8 mouse cellular contexts compared by ENCODE assay signal in genomic region chr1:163929636-163930457, GRCm38 (mm10). TPM values are rescaled to one million over a fixed set of nuclear protein-coding genes. Genes with fewer than 3 reads are reported as not detected.
A peak's percentile ranks its signal among the peaks of the same experiment; 100 is the strongest.
DNase-seq lines count a peak whose midpoint lies in the region; ATAC-seq and TF ChIP-seq lines count a peak whose summit lies in the region.

No protein-coding gene starts in this region.

- H3K27ac ChIP-seq in embryonic facial prominence, embryonic 14.5 days (replicated peaks; ENCODE audit: low read depth, low read length), result peak overlapping the region; percentile 81
- peak overlapping the region; percentile 95 for H3K27ac ChIP-seq in heart, adult 2 months
- peak overlapping the region; percentile 73 for H3K27ac ChIP-seq in limb, embryonic 13.5 days
- peak overlapping the region; percentile 89 for H3K27ac ChIP-seq in midbrain, embryonic 16.5 days (ENCODE audit: low read length)

- peak overlapping the region; percentile 98 for H3K4me3 ChIP-seq in embryonic facial prominence, embryonic 14.5 days (ENCODE audit: low read depth, low read length)
- peak overlapping the region; percentile 93 for H3K4me3 ChIP-seq in heart, adult 2 months
- H3K4me3 ChIP-seq in limb, embryonic 13.5 days, result peak overlapping the region; percentile 96
- peak overlapping the region; percentile 95 for H3K4me3 ChIP-seq in midbrain, embryonic 16.5 days (ENCODE audit: low read depth, low read length)

- H3K9me3 ChIP-seq in embryonic facial prominence, embryonic 14.5 days (ENCODE audit: control insufficient read depth, low read length), result no peaks in the 10 kb centered on the region
- no peaks in the 10 kb centered on the region for H3K9me3 ChIP-seq in limb, embryonic 13.5 days
- no peaks in the 10 kb centered on the region for H3K9me3 ChIP-seq in midbrain, embryonic 16.5 days (replicated peaks; ENCODE audit: control insufficient read depth, low read length, poor library complexity, severe bottlenecking)

- intact Hi-C loops in heart, adult 2 months (cut with DNase I), result loop anchor here (2.0 to 10.0 kb wide), 3 partner anchors 65 to 1383 kb away; partner anchors contain the start of genes BC055324, Kifap3, Mettl13 and Mettl18

- peak overlapping the region; percentile 85 for H3K4me2 ChIP-seq in embryonic facial prominence, embryonic 14.5 days (ENCODE audit: low read depth, low read length)
- peak overlapping the region; percentile 88 for H3K4me2 ChIP-seq in limb, embryonic 13.5 days (replicated peaks)
- peak overlapping the region; percentile 90 for H3K4me2 ChIP-seq in midbrain, embryonic 16.5 days (ENCODE audit: low read length)

- WGBS in embryonic facial prominence, embryonic 14.5 days, result under 1% methylated on average over 39 of the region's 77 CpGs
- under 1% methylated on average over 76 of the region's 77 CpGs for WGBS in heart, adult 2 months
- under 1% methylated on average over 64 of the region's 77 CpGs for WGBS in limb, embryonic 13.5 days
- under 1% methylated on average over 75 of the region's 77 CpGs for WGBS in midbrain, embryonic 16.5 days

- peak; percentile 93 for ATAC-seq in embryonic facial prominence, embryonic 14.5 days (ENCODE audit: low read depth)
- peak; percentile 91 for ATAC-seq in limb, embryonic 13.5 days (ENCODE audit: low FRiP score, low read depth)
- peak; percentile 98 for ATAC-seq in midbrain, embryonic 16.5 days

- TF ChIP-seq EP300 in heart, adult 2 months (IDR thresholded peaks at IDR 0.05; ENCODE audit: insufficient read depth, low read depth, low read length), result 0 out of 2 replicates have a peak, but pooled peaks have one; percentile 15

- TF ChIP-seq CTCF in heart, adult 2 months (IDR thresholded peaks at IDR 0.05), result no peak

- H3K36me3 ChIP-seq in embryonic facial prominence, embryonic 14.5 days (ENCODE audit: control insufficient read depth, insufficient read depth, low read length), result peaks cover 14% of the 10 kb centered on the region
- peaks cover 2% of the 10 kb centered on the region; the same call in 1 of the 2 replicates for H3K36me3 ChIP-seq in heart, adult 2 months (ENCODE audit: control insufficient read depth, insufficient read depth, low read length)
- peaks cover 11% of the 10 kb centered on the region for H3K36me3 ChIP-seq in limb, embryonic 13.5 days
- no peaks in the 10 kb centered on the region; the same call in 1 of the 2 replicates for H3K36me3 ChIP-seq in midbrain, embryonic 16.5 days (ENCODE audit: control insufficient read depth, insufficient read depth, low read length)

- H3K9ac ChIP-seq in embryonic facial prominence, embryonic 14.5 days (ENCODE audit: low read depth, low read length), result peak overlapping the region; percentile 92
- peak overlapping the region; percentile 89 for H3K9ac ChIP-seq in heart, adult 2 months (ENCODE audit: low read depth, low read length)
- H3K9ac ChIP-seq in limb, embryonic 13.5 days, result peak overlapping the region; percentile 94
- peak overlapping the region; percentile 95 for H3K9ac ChIP-seq in midbrain, embryonic 16.5 days (ENCODE audit: low read depth, low read length)

- peak; percentile 94 for DNase-seq in 3T3-L1 (ENCODE audit: low read depth, low spot score)
- peak; percentile 55 to 78 for DNase-seq in adrenal gland, postnatal 4 days (ENCODE audit: low spot score in 2 of 2)
- DNase-seq in embryonic facial prominence, embryonic 14.5 days (ENCODE audit: low spot score), result peak; percentile 96
- peak; percentile 92 for DNase-seq in heart, adult 2 months
- DNase-seq in kidney, adult 8-10 months, result peak; percentile 84 to 90
- peak; percentile 79 to 90 for DNase-seq in spleen, postnatal 10 days (ENCODE audit: low spot score in 2 of 2)

- no peaks in the 10 kb centered on the region for H3K27me3 ChIP-seq in embryonic facial prominence, embryonic 14.5 days (replicated peaks; ENCODE audit: control insufficient read depth, insufficient read depth, low read length)
- H3K27me3 ChIP-seq in heart, adult 2 months (ENCODE audit: control insufficient read depth, insufficient read depth, low read length), result no peaks in the 10 kb centered on the region
- H3K27me3 ChIP-seq in limb, embryonic 13.5 days, result no peaks in the 10 kb centered on the region
- no peaks in the 10 kb centered on the region for H3K27me3 ChIP-seq in midbrain, embryonic 16.5 days (ENCODE audit: control insufficient read depth, insufficient read depth, low read depth, low read length)

- no peak for TF ChIP-seq POLR2A in heart, adult 2 months (IDR thresholded peaks at IDR 0.05; ENCODE audit: insufficient read depth, low read depth, low read length)

- H3K79me2 ChIP-seq in heart, adult 2 months (replicated peaks; ENCODE audit: control insufficient read depth, insufficient read depth, low read length), result 0 out of 2 replicates have a peak, but pooled peaks cover 2% of the 10 kb centered on the region

- peaks cover 11% of the 10 kb centered on the region; the same call in 1 of the 2 replicates for H3K4me1 ChIP-seq in embryonic facial prominence, embryonic 14.5 days (ENCODE audit: control insufficient read depth, insufficient read depth, low read length)
- peaks cover 2% of the 10 kb centered on the region; the same call in 1 of the 2 replicates for H3K4me1 ChIP-seq in heart, adult 2 months (ENCODE audit: control insufficient read depth, insufficient read depth, low read length)
- H3K4me1 ChIP-seq in limb, embryonic 13.5 days, result peaks cover 11% of the 10 kb centered on the region
- peaks cover 17% of the 10 kb centered on the region for H3K4me1 ChIP-seq in midbrain, embryonic 16.5 days (ENCODE audit: control insufficient read depth, insufficient read depth, low read length)

RNA-seq across cellular contexts. Expression of gene Scyl3, which starts 0.9 kb away (rescaled TPM):
- total RNA-seq in adrenal gland, postnatal 4 days (2021), result 10 to 100 TPM; 29.1 to 30.2 TPM
- polyA plus RNA-seq in embryonic facial prominence, embryonic 14.5 days (2014; fragmentation: Nextera tagmentation; extraction: Ambion mirVana), result 15.6 and 15.9 TPM in 2 replicates
- 1 to 10 TPM; 4.3 to 5.3 TPM for total RNA-seq in heart, adult 2 months (2021)
- 3.4 and 6.0 TPM in 2 replicates for polyA plus RNA-seq in heart, adult 2 months (2012; rRNA removed)
- polyA plus RNA-seq in limb, embryonic 13.5 days (2015; fragmentation: Nextera tagmentation; extraction: Ambion mirVana), result 19.1 and 20.0 TPM in 2 replicates
- polyA plus RNA-seq in midbrain, embryonic 16.5 days (2015; fragmentation: Nextera tagmentation; extraction: Ambion mirVana), result 13.0 and 16.7 TPM in 2 replicates

Comparison
In these comparisons a context has a peak if more than half of its experiments do, and no peak if none do; other contexts are left out.
1. Peak in every context shown above with its lines: DNase-seq, ATAC-seq, H3K4me3 ChIP-seq and H3K27ac ChIP-seq.